Mouse (Mus musculus): ENCODE data around the gene Dmkn. TPM values are rescaled to one million over a fixed set of nuclear protein-coding genes. Genes with fewer than 3 reads are reported as not detected.
"Not testable (repeated sequence)": the region's sequence is repeated elsewhere in the genome, so short reads cannot be mapped to it uniquely, and the experiment has no call there.

The Dmkn gene
- total and polyA plus RNA-seq, 2 experiments from 2014 or later = 4.5 to 7.9 TPM

GRCm38 (mm10) chr7:30728214-30728613, 35.3 kb upstream of the Dmkn start:
- peak overlapping the region; percentile 86; the same call in 1 of the 2 replicates for H3K9ac ChIP-seq (replicated peaks; ENCODE audit: low read length, poor library complexity, severe bottlenecking)
- peaks cover 9% of the 10 kb centered on the region for H3K36me3 ChIP-seq (ENCODE audit: insufficient read depth, low read length)
- H3K27ac ChIP-seq (ENCODE audit: low read depth, low read length) = no peak overlapping the region
- no peak for TF ChIP-seq CTCF (IDR thresholded peaks at IDR 0.05)
- DNase-seq (ENCODE audit: low spot score) = no peak
- H3K27me3 ChIP-seq (ENCODE audit: insufficient read depth, low read length) = no peaks in the 10 kb centered on the region
- no peak for ATAC-seq (ENCODE audit: low FRiP score)
- H3K4me1 ChIP-seq (ENCODE audit: insufficient read depth, low read length) = peaks cover 12% of the 10 kb centered on the region
- 86% methylated on average over 6 of the region's 6 CpGs for WGBS
- H3K4me3 ChIP-seq (ENCODE audit: low read depth, low read length) = peak overlapping the region; percentile 72
- H3K4me2 ChIP-seq (ENCODE audit: low read depth, low read length, poor library complexity, severe bottlenecking) = peak overlapping the region; percentile 80
- no peaks in the 10 kb centered on the region for H3K9me3 ChIP-seq (ENCODE audit: low read length)

GRCm38 (mm10) chr7:30728739-30729395, 34.7 kb upstream of the Dmkn start:
- peak overlapping the region; percentile 72 for H3K4me3 ChIP-seq (ENCODE audit: low read depth, low read length)
- TF ChIP-seq CTCF (IDR thresholded peaks at IDR 0.05) = peak; percentile 20; the same call in 1 of the 2 replicates
- peak overlapping the region; percentile 80 for H3K4me2 ChIP-seq (ENCODE audit: low read depth, low read length, poor library complexity, severe bottlenecking)
- peak overlapping the region; percentile 83 for H3K27ac ChIP-seq (ENCODE audit: low read depth, low read length)
- ATAC-seq (ENCODE audit: low FRiP score) = peak; percentile 27
- no peaks in the 10 kb centered on the region for H3K9me3 ChIP-seq (ENCODE audit: low read length)
- no peaks in the 10 kb centered on the region for H3K27me3 ChIP-seq (ENCODE audit: insufficient read depth, low read length)
- peaks cover 12% of the 10 kb centered on the region for H3K4me1 ChIP-seq (ENCODE audit: insufficient read depth, low read length)
- WGBS = 8% methylated on average over 26 of the region's 26 CpGs
- H3K9ac ChIP-seq (replicated peaks; ENCODE audit: low read length, poor library complexity, severe bottlenecking) = peak overlapping the region; percentile 86
- DNase-seq (ENCODE audit: low spot score) = peak; percentile 10
- peaks cover 13% of the 10 kb centered on the region for H3K36me3 ChIP-seq (ENCODE audit: insufficient read depth, low read length)

DNA sequence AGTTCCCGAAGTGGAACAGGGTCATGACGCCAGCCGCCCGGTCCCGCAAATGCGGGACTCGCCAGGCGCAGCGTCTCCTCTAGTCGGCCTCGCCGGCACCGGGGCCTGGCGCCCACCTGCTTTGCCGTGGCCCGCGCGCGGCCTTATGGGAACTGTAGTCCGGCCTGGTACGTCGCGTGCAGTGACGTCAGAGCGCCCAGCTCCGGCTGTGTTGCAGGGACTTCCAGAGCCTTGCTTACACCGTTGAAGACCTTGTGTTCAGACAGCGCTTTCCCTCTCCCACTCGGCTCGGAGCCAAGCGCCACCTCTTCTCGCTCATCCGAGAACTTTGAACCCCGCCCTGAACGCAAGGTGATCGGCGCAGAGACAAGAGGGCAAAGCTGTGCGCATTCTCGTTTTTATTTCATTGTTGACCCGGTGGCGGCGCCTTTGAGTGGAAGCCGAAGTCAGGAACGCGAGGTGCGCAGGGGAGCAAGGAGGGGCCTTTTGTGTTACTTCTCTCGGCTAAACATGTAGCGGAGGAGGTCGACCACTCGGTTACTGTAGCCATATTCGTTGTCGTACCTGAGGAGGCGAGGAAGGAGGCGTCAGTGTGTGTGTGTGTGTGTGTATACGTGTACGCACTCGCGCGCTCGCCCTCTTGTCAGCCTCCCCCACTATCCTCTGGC, 34.0 kb upstream of the Dmkn start, which contains the start of gene Tmem147:
Gene Tmem147, minus strand, starts transcription at position 145 of the 668 bp plus-strand sequence.
- Histone ChIP-seq H3K36me3 (ENCODE audit: insufficient read depth, low read length) (peaks cover 13% of the 10 kb centered on the region), H3K27ac (ENCODE audit: low read depth, low read length) (peak within 1 kb of the TSS; percentile 83), H3K4me2 (ENCODE audit: low read depth, low read length, poor library complexity, severe bottlenecking) (peak within 1 kb of the TSS; percentile 80), H3K4me1 (ENCODE audit: insufficient read depth, low read length) (peaks cover 12% of the 10 kb centered on the region), H3K9me3 (ENCODE audit: low read length) (no peaks in the 10 kb centered on the region), H3K27me3 (ENCODE audit: insufficient read depth, low read length) (no peaks in the 10 kb centered on the region), H3K4me3 (ENCODE audit: low read depth, low read length) (peak within 1 kb of the TSS; percentile 72), H3K9ac (replicated peaks; ENCODE audit: low read length, poor library complexity, severe bottlenecking) (peak within 1 kb of the TSS; percentile 86)
- ATAC-seq (ENCODE audit: low FRiP score) = peak; percentile 96
- peak; percentile 98 for DNase-seq (ENCODE audit: low spot score)
- TF ChIP-seq CTCF (IDR thresholded peaks at IDR 0.05) = peak; percentile 60
- WGBS = under 1% methylated on average over 56 of the region's 60 CpGs

DNA sequence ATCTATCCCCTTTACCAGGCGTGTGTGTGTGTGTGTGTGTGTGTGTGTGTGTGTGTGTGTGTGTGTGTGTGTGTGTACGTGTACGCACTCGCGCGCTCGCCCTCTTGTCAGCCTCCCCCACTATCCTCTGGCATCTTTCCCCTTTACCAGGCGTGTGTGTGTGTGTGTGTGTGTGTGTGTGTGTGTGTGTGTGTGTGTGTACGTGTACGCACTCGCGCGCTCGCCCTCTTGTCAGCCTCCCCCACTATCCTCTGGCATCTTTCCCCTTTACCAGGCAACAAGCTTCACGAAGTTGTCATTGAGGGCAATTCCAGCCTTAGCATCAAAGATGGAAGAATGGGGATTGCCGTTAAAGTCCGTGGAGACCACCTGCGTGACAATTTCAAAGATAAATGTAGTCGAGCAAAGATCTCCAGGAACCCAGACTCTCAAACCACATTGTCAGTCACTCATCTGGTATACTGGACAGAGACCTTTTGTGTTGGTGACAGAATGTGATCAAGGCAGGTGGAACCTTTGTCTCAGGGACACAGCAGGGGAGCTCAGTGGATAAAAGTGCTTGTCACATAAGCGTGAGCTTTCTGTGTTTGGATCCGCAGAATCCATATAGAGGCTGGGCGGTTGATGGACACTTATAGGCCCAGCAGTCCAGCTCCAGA, 33.4 kb upstream of the Dmkn start:
- ATAC-seq (ENCODE audit: low FRiP score) (peak; percentile 55), DNase-seq (ENCODE audit: low spot score) (peak; percentile 63)
- not testable (repeated sequence) for H3K9me3 ChIP-seq (ENCODE audit: low read length); H3K27me3 ChIP-seq (ENCODE audit: insufficient read depth, low read length)
- Histone ChIP-seq H3K27ac (ENCODE audit: low read depth, low read length) (peak overlapping the region; percentile 83), H3K36me3 (ENCODE audit: insufficient read depth, low read length) (peaks cover 17% of the 10 kb centered on the region), H3K4me2 (ENCODE audit: low read depth, low read length, poor library complexity, severe bottlenecking) (peak overlapping the region; percentile 80), H3K4me3 (ENCODE audit: low read depth, low read length) (peak overlapping the region; percentile 72), H3K4me1 (ENCODE audit: insufficient read depth, low read length) (peaks cover 12% of the 10 kb centered on the region), H3K9ac (replicated peaks; ENCODE audit: low read length, poor library complexity, severe bottlenecking) (peak overlapping the region; percentile 86)
- WGBS = 10% methylated on average over 8 of the region's 22 CpGs

DNA sequence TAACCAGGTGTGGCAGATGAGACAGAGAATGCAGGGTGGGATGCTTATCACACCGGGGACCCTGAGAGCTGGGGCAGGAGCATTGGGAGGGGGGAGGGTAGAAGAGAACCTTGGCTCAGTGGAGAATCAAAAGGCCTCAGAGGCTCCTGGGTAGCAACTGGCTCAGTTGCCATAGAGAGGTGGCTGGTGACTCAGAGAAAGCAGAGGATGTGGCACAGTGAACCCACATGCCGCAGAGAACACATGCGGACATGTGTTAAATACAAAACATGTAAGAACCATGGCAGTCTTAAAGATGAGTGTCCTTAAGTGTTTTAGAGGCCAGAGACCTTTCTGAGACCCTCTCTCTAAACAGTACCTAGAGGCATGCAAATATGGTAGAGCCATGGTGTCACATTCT, 27.3 kb upstream of the Dmkn start:
- Histone ChIP-seq H3K4me1 (ENCODE audit: insufficient read depth, low read length) (peaks cover 5% of the 10 kb centered on the region; the same call in 1 of the 2 replicates), H3K4me3 (ENCODE audit: low read depth, low read length) (no peak overlapping the region), H3K9ac (replicated peaks; ENCODE audit: low read length, poor library complexity, severe bottlenecking) (no peak overlapping the region), H3K9me3 (ENCODE audit: low read length) (no peaks in the 10 kb centered on the region), H3K27me3 (ENCODE audit: insufficient read depth, low read length) (no peaks in the 10 kb centered on the region), H3K36me3 (ENCODE audit: insufficient read depth, low read length) (peaks cover 30% of the 10 kb centered on the region), H3K27ac (ENCODE audit: low read depth, low read length) (no peak overlapping the region), H3K4me2 (ENCODE audit: low read depth, low read length, poor library complexity, severe bottlenecking) (no peak overlapping the region)
- WGBS = 84% methylated on average over 3 of the region's 3 CpGs
- no peak for DNase-seq (ENCODE audit: low spot score)
- no peak for TF ChIP-seq CTCF (IDR thresholded peaks at IDR 0.05)
- ATAC-seq (ENCODE audit: low FRiP score) = no peak

DNA sequence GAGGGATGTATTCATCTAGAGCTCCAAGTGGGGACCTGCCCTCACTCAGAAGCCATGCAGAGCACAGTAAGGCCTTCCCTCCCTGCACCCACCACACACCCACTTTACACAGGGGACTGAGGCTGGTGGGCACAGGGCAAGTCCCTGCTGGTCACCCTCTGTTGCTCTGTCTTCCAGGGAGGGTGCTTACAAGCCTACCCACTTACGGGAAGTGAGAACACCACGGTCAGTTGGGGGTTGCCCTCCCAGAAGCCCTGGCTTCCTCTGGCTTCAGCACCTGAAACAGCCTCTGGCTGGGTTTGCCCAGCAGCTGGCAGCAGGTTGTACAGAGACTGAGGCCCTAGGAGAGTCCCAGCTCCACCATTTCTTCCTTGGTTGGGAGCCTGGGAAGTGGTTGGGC, 21.0 kb upstream of the Dmkn start:
- not testable (repeated sequence) for H3K27ac ChIP-seq (ENCODE audit: low read depth, low read length); DNase-seq (ENCODE audit: low spot score); H3K9ac ChIP-seq (replicated peaks; ENCODE audit: low read length, poor library complexity, severe bottlenecking); H3K27me3 ChIP-seq (ENCODE audit: insufficient read depth, low read length); H3K4me2 ChIP-seq (ENCODE audit: low read depth, low read length, poor library complexity, severe bottlenecking); H3K4me3 ChIP-seq (ENCODE audit: low read depth, low read length); H3K9me3 ChIP-seq (ENCODE audit: low read length); H3K36me3 ChIP-seq (ENCODE audit: insufficient read depth, low read length); H3K4me1 ChIP-seq (ENCODE audit: insufficient read depth, low read length); ATAC-seq (ENCODE audit: low FRiP score)
- WGBS = 86% methylated on average over 2 of the region's 2 CpGs

DNA sequence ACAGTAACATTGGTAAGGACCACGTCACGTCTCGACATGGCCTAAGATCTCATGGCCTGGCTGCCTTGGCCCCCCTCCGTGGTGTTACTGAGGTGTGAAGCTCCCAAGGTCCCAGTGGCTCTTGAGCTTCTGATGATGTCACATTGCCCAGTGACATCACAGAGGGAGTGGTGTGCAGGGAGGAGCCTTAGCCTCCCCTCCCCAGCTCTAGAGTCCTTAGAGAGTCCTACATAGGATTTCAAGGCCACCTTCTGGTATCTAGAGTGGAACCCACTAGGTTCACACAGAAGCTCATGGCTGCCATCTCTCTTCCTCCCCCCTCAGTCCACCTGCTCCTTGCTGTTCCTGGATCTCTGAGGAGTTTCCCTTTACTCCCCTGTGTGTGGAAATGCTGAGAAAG, 19.9 kb upstream of the Dmkn start, which contains the start of gene Gapdhs:
Gene Gapdhs, minus strand, starts transcription at position 65 of the 400 bp plus-strand sequence.
- ATAC-seq (ENCODE audit: low FRiP score); H3K9me3 ChIP-seq (ENCODE audit: low read length); H3K27me3 ChIP-seq (ENCODE audit: insufficient read depth, low read length); DNase-seq (ENCODE audit: low spot score); H3K4me1 ChIP-seq (ENCODE audit: insufficient read depth, low read length); H3K36me3 ChIP-seq (ENCODE audit: insufficient read depth, low read length); H3K9ac ChIP-seq (replicated peaks; ENCODE audit: low read length, poor library complexity, severe bottlenecking); H3K4me3 ChIP-seq (ENCODE audit: low read depth, low read length); H3K4me2 ChIP-seq (ENCODE audit: low read depth, low read length, poor library complexity, severe bottlenecking); H3K27ac ChIP-seq (ENCODE audit: low read depth, low read length): not testable (repeated sequence)
- no CpG with 5 or more reads among the region's 4 CpGs for WGBS
